Mouse (Mus musculus) adrenal gland, adult 8-10 months (tissue): Measurements from ENCODE around the gene Cd84. TPM values are rescaled to one million over a fixed set of nuclear protein-coding genes. Genes with fewer than 3 reads are reported as not detected.
"Not testable (repeated sequence)": the region's sequence is repeated elsewhere in the genome, so short reads cannot be mapped to it uniquely, and the experiment has no call there.

ENCODE experiments used
- DNase-seq: peaks from one replicate; pipeline ENCODE4 v3.0.0; 2022
- total RNA-seq, 4 experiments: library from RNA; stranded (reverse); gene quantifications; 2 replicates each; pipeline ENCODE4 v1.2.4; 2022

Cd84 gene
- 10 to 100 TPM in 2 of 4 experiments, 1 to 10 TPM in 2; 4.2 to 16.6 (median 9.7) TPM for total RNA-seq

GRCm38 (mm10) chr1:171839488-171839887 lies at the start of gene Cd84:
TSS of gene Cd84 (plus strand) at chr1:171839697.
- DNase-seq, result no peak

GRCm38 (mm10) chr1:171791491-171791890 lies 48.0 kb upstream of the Cd84 start:
- DNase-seq, result no peak

GRCm38 (mm10) chr1:171796185-171796584 lies 43.3 kb upstream of the Cd84 start:
- no peak for DNase-seq

GRCm38 (mm10) chr1:171797840-171798239 lies 41.7 kb upstream of the Cd84 start:
- no peak for DNase-seq

- DNase-seq, result no peak
Observed at GRCm38 (mm10) chr1:171799648-171800047, 39.8 kb upstream of the Cd84 start.

GRCm38 (mm10) chr1:171811048-171811447 lies 28.4 kb upstream of the Cd84 start:
- not testable (repeated sequence) for DNase-seq

GRCm38 (mm10) chr1:171815545-171816439 lies 23.7 kb upstream of the Cd84 start:
- no peak for DNase-seq

GRCm38 (mm10) chr1:171816991-171817390 lies 22.5 kb upstream of the Cd84 start:
- DNase-seq, result no peak

GRCm38 (mm10) chr1:171821331-171821730 lies 18.2 kb upstream of the Cd84 start:
- DNase-seq, result no peak

GRCm38 (mm10) chr1:171825462-171825861 lies 14.0 kb upstream of the Cd84 start:
- no peak for DNase-seq

GRCm38 (mm10) chr1:171826164-171826563 lies 13.3 kb upstream of the Cd84 start:
- no peak for DNase-seq

GRCm38 (mm10) chr1:171827674-171828073 lies 11.8 kb upstream of the Cd84 start:
- DNase-seq, result no peak

- DNase-seq, result no peak
Observed at GRCm38 (mm10) chr1:171840450-171841023, 1.0 kb downstream of the Cd84 start.

- no peak for DNase-seq
Observed at GRCm38 (mm10) chr1:171845035-171845754, 5.7 kb downstream of the Cd84 start.

GRCm38 (mm10) chr1:171848201-171848600 lies 8.7 kb downstream of the Cd84 start:
- no peak for DNase-seq

- no peak for DNase-seq
Observed at GRCm38 (mm10) chr1:171848757-171849156, 9.3 kb downstream of the Cd84 start.

GRCm38 (mm10) chr1:171849454-171849853 lies 10.0 kb downstream of the Cd84 start:
- DNase-seq, result no peak

- DNase-seq, result no peak
Observed at GRCm38 (mm10) chr1:171865467-171865866, 26.0 kb downstream of the Cd84 start.

GRCm38 (mm10) chr1:171886989-171887388 lies 47.5 kb downstream of the Cd84 start:
- DNase-seq, result no peak

- DNase-seq, result not testable (repeated sequence)
Observed at GRCm38 (mm10) chr1:171895364-171895763, 55.9 kb downstream of the Cd84 start, which contains the start of gene Gm10521. TSS of gene Gm10521 (plus strand) at chr1:171895664.

GRCm38 (mm10) chr1:171904011-171904410 lies 64.5 kb downstream of the Cd84 start:
- no peak for DNase-seq

- DNase-seq, result no peak
Observed at GRCm38 (mm10) chr1:171915638-171916458, 76.4 kb downstream of the Cd84 start.
